Mouse (Mus musculus): ENCODE measurements around the gene Ebp. TPM values are rescaled to one million over a fixed set of nuclear protein-coding genes. Genes with fewer than 3 reads are reported as not detected.

Gene Ebp
- total RNA-seq, 1 experiment from 2014 or later = 59.0 TPM

DNA sequence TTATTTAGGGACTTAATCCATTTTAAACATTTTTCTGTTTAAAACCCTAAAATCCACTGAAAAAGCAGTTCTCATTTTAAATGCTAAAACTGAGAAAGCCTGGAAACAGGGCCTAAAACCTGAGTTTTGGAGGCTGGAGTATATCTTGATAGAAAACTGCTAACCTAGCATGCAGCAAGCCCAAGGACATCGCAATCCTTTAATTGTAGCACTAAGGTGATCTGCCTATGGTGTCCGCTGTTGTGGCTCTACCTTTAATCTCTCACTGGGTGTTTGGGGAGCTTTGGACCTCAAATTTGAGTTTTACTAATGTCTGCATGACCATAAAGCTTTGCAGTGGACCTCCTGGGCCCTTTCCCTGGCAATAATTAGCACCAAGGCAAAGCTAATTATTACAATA is 52.9 kb downstream of the Ebp start:
- ATAC-seq (replicated peaks in 1 of 2; ENCODE audit: insufficient read depth in 1 of 2, low FRiP score in 2 of 2, low TSS enrichment in 1 of 2, low read depth in 1 of 2, poor library complexity in 2 of 2, severe bottlenecking in 2 of 2) = no peak

DNA sequence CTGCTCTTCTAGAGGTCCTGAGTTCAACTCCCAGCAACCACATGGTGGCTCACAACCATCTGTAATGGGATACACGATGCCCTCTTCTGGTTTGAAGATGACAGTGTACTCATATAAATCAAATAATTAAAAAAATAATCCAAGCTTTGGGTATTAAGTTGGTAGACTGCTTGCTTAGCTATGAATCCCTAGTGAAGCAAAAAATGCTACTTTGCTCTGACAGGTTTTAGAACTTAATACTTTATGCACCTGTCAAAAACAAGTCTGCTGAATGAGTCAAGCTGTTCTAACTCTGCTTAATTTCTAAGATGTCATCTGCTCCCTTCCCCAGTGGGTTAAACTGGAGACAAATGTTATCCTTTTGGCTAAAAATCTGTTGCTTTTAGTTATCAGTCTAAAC is 53.8 kb downstream of the Ebp start:
- ATAC-seq (replicated peaks in 1 of 2; ENCODE audit: insufficient read depth in 1 of 2, low FRiP score in 2 of 2, low TSS enrichment in 1 of 2, low read depth in 1 of 2, poor library complexity in 2 of 2, severe bottlenecking in 2 of 2) = no peak

DNA sequence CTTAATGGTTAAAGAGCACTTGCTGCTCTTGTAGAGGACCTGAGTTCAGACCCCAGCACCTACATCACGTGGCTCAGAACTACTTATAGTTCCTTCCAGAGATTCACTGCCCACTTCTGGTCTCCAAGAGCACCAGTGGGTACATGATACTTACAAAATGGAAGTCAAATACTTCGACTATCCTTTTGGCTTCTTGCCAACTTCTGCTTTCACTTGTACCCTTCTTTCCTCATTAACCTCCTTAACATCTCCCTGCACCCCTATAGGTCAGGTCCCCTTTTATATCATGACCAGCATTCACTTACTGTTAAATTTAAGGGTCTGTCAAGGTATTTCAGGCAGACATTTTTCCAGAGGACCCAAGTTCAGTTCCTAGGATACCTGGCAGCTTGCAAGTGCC is 57.4 kb downstream of the Ebp start:
- no peak for ATAC-seq (replicated peaks in 1 of 2; ENCODE audit: insufficient read depth in 1 of 2, low FRiP score in 2 of 2, low TSS enrichment in 1 of 2, low read depth in 1 of 2, poor library complexity in 2 of 2, severe bottlenecking in 2 of 2)

Other genes starting within 250 kb of the Ebp start
- gene Hdac6, start 245.6 kb downstream of the Ebp start, total RNA-seq (2017) = 10.0 and 32.9 TPM in 2 replicates
- gene Gata1, start 215.4 kb downstream of the Ebp start, total RNA-seq (2017) = 8.6 and 19.1 TPM in 2 replicates
- not detected in 2 replicates for gene Glod5, start 175.0 kb downstream of the Ebp start, total RNA-seq (2017)
- 51.2 and 65.4 TPM in 2 replicates for gene Suv39h1, start 118.8 kb downstream of the Ebp start, total RNA-seq (2017)
- 97.1 and 98.4 TPM in 2 replicates for gene Was, start 103.0 kb downstream of the Ebp start, total RNA-seq (2017)
- 41.6 and 44.4 TPM in 2 replicates for gene Wdr13, start 60.6 kb downstream of the Ebp start, total RNA-seq (2017)
- gene Rbm3, start 47.6 kb downstream of the Ebp start, total RNA-seq (2017) = 1,086 and 1,580 TPM in 2 replicates
- gene Tbc1d25, start 17.3 kb downstream of the Ebp start, total RNA-seq (2017) = 7.8 and 8.2 TPM in 2 replicates
- gene Porcn, start 13.0 kb upstream of the Ebp start, total RNA-seq (2017) = 1.0 and 2.6 TPM in 2 replicates
- 17.3 and 25.9 TPM in 2 replicates for gene Ftsj1, start 58.9 kb upstream of the Ebp start, total RNA-seq (2017)
- gene Slc38a5, start 77.6 kb upstream of the Ebp start, total RNA-seq (2017) = 1.6 and 6.6 TPM in 2 replicates
- 1.3 TPM in 1 of 2 replicates, not detected in the other for gene Ssxb10, start 133.9 kb upstream of the Ebp start, total RNA-seq (2017)
- not detected in 2 replicates for gene Ssxb9, start 173.5 kb upstream of the Ebp start, total RNA-seq (2017)
- not detected in 2 replicates for gene Ssxb1, start 219.8 kb upstream of the Ebp start, total RNA-seq (2017)